Mouse (Mus musculus) E14TG2a.4 (cell line): Measurements from ENCODE around the gene Fgd4.
"Not testable (repeated sequence)": the region's sequence is repeated elsewhere in the genome, so short reads cannot be mapped to it uniquely, and the experiment has no call there.

Experiments used
- H3K27me3 ChIP-seq: 2 replicates; pipeline ENCODE4 v1.6.1; 2014; ENCODE audit warnings: low read length, control low read depth; ENCODE audit not compliant: insufficient read depth
- H3K36me3 ChIP-seq: 2 replicates; pipeline ENCODE4 v1.6.1; 2014; ENCODE audit warnings: low read length, control low read depth; ENCODE audit not compliant: insufficient read depth
- H3K4me1 ChIP-seq: replicated peaks from 2 replicates; pipeline ENCODE4 v1.6.1; 2014; ENCODE audit warnings: low read depth, low read length, control low read depth
- H3K4me3 ChIP-seq: replicated peaks from 2 replicates; pipeline ENCODE4 v1.5.1; 2014; ENCODE audit warnings: mild to moderate bottlenecking, low read length
- H3K9me3 ChIP-seq: 2 replicates; pipeline ENCODE4 v1.6.1; 2014; ENCODE audit warnings: low read length, control low read depth
- CTCF ChIP-seq: conservative IDR thresholded peaks from 2 replicates; pipeline ENCODE4 v1.5.1; 2014; ENCODE audit warnings: low read length
- NANOG ChIP-seq: IDR thresholded peaks from 2 replicates; pipeline ENCODE4 v1.6.1; 2014; ENCODE audit warnings: borderline replicate concordance, low read length, mixed read lengths
- POU5F1 ChIP-seq: IDR thresholded peaks from 2 replicates; pipeline ENCODE4 v1.6.1; 2014; ENCODE audit warnings: low read length, borderline replicate concordance

The Fgd4 gene

DNA sequence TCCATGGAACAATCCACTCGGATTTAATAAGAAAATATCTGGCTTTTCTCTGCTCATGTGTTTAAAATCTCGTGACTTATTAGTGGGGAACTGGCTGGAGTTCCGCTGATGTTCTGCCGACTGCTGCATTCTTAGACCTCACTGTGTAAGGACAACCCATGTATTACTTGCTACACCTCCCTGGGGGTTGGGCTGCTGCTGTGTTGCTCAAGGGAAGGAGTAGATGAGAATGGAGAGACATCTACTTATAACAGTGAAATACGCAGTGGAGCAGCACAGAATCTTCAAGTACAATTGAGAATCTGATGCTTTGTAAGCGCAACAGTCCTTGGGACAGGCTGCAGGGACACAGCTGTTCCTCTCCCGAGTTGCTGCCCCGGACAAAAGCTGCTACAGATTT, 73.1 kb downstream of the Fgd4 start:
- TF ChIP-seq NANOG (no peak), CTCF (no peak), POU5F1 (no peak)
- Histone ChIP-seq H3K4me3 (peak overlapping the region; percentile 57), H3K4me1 (peaks cover 52% of the 10 kb centered on the region), H3K36me3 (no peaks in the 10 kb centered on the region), H3K9me3 (no peaks in the 10 kb centered on the region), H3K27me3 (no peaks in the 10 kb centered on the region)

DNA sequence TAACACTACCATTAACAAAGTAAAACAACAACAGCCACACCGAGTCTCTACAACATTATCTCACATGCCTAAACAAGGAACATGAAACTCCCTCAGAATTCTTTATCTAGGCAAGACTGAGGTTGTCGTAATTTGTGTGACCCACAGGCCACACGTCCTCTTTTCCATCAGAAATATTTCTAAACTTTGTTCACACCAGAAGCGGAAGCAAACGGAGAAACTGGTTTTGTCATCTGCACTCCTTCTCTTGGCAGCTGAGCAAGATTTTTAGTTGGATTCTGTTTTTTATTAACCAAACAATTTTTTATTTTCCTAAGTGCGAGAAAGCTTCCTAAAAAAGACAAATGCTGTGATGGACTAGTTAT, 73.6 kb downstream of the Fgd4 start:
- H3K9me3 ChIP-seq, result no peaks in the 10 kb centered on the region
- peak overlapping the region; percentile 57 for H3K4me3 ChIP-seq
- TF ChIP-seq NANOG (no peak), POU5F1 (no peak), CTCF (no peak)
- no peaks in the 10 kb centered on the region for H3K27me3 ChIP-seq
- H3K36me3 ChIP-seq, result no peaks in the 10 kb centered on the region
- peaks cover 57% of the 10 kb centered on the region for H3K4me1 ChIP-seq

DNA sequence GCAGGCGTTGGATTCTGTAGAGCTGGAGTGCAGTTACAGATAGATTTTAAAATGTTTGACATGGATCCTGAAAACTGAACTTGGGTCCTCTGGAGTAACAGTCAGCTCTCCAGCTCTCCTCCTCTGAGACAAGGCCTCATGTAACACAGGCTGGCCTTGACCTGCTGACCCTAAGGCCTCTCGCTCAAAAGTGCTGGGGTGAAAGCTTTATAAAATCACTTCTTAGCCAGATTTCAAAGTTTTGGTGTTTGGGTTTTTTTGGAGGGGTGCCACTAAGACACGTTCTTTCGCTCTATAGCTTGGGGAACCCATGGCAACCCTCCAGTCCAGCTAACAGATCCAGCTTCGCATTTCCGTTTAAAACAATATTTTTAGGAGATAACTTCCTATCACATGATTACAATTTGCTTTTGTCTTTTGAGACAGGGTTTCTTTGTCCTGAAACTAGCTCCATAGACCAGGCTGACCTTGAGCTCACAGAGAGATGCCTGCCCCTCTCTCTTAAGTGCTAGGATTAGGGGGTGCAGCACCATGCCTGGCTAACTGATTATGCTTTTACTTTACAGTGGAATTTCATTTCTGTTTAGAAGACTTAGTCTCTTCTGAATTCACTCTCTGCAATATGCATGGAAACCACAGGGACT, 74.1 kb downstream of the Fgd4 start:
- no peak for TF ChIP-seq CTCF
- no peak for TF ChIP-seq NANOG
- TF ChIP-seq POU5F1, result no peak
- peak overlapping the region; percentile 57 for H3K4me3 ChIP-seq
- H3K9me3 ChIP-seq, result no peaks in the 10 kb centered on the region
- H3K27me3 ChIP-seq, result no peaks in the 10 kb centered on the region
- no peaks in the 10 kb centered on the region for H3K36me3 ChIP-seq
- H3K4me1 ChIP-seq, result peaks cover 62% of the 10 kb centered on the region

DNA sequence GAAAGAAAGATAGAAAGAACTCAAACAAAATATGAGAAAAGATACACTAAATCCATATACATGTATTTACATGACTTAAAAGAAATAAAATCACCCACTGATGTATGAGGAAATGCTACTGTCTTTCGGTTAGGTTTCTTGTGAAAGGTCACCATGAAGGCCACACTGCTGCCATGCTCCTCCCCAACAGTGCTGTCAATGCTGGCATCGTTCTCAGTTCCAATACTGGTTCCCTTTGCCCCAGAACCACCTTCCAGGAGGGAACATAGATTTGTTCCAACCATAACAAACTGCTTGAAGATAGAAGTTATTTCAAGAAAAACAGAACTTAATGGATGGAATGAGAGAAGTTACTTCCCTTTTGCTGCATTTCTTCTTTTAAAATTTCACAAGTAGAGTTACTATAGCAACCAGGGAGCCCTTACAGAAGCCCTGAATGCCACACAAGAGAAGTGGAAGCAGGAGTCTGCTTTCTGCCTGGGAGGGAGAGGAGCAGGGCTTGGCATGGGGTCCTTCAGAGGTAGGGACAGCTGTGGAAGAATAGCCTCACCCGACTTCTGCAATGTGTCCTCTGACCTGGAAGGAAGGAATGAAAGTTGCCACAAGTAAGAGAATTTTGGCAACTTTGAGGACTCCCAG, 75.0 kb downstream of the Fgd4 start:
- no peak for TF ChIP-seq POU5F1
- no peak for TF ChIP-seq CTCF
- peak overlapping the region; percentile 10; the same call in 1 of the 2 replicates for H3K4me3 ChIP-seq
- H3K36me3 ChIP-seq, result no peaks in the 10 kb centered on the region
- H3K4me1 ChIP-seq, result peaks cover 68% of the 10 kb centered on the region
- no peaks in the 10 kb centered on the region for H3K9me3 ChIP-seq
- no peaks in the 10 kb centered on the region for H3K27me3 ChIP-seq

DNA sequence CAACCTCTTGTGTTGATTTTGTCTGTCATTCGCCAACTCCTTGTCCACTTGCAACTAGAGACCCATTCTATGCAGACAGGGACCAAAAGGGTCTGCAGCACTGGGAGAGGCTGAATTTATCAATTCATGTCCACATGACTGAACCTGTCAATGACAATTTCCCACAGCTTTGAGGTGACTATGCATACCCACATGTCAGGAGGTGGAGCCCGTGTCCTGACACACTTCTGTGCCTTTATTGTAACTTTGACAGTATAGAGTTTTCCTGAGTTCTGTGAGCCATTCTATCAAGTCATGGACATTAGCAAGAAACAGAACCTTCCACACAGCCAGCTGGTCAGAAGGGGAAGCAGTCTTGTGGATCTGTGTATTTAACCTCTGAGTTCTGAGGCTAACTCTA, 76.7 kb downstream of the Fgd4 start:
- Histone ChIP-seq H3K4me3 (0 out of 2 replicates have a peak overlapping the region, but pooled peaks have one; percentile 13), H3K4me1 (peaks cover 71% of the 10 kb centered on the region), H3K9me3 (no peaks in the 10 kb centered on the region), H3K36me3 (no peaks in the 10 kb centered on the region), H3K27me3 (no peaks in the 10 kb centered on the region)
- TF ChIP-seq POU5F1 (no peak), CTCF (no peak), NANOG (no peak)

DNA sequence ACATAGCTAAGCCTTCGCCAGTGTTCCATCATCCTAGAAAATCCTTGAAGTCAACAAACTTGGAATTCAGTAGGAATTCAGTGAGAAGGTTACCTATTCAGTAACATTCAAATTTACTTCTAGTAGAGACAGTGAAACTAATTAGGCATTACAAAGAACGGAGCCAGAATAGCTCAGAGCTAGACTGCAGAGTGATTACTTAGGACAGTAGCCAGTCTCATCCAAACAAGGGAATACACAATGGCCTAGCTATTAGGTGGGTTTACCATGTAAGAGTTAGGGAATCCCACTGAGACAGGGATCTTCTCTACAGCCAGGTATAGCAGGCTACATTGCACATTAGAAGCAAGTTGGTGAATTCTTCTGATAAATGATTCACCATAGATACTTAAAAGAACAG, 77.5 kb downstream of the Fgd4 start:
- TF ChIP-seq NANOG, result peak; percentile 86
- peaks cover 66% of the 10 kb centered on the region for H3K4me1 ChIP-seq
- H3K27me3 ChIP-seq, H3K36me3 ChIP-seq, H3K9me3 ChIP-seq: not testable (repeated sequence)
- 0 out of 2 replicates have a peak overlapping the region, but pooled peaks have one; percentile 27 for H3K4me3 ChIP-seq

DNA sequence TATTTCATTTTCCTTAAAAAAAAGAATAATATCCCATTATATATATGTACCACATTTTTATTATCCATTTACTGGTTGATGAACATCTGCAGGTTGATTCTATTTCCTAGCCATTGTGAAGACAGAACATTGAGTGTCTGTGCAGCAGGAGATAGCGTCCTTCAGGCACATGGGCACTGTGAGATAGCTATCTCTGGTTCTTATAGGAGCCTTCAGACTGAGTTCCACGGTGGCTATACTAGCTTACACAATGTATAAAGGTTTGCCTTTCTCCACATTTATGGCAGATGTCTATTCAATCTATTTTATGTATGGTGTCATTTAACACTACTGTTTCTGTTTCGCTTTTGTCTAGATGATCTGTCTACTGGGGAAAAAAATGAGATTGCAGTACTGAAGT, 98.9 kb downstream of the Fgd4 start:
- TF ChIP-seq POU5F1 (no peak), CTCF (no peak), NANOG (no peak)
- no peaks in the 10 kb centered on the region for H3K27me3 ChIP-seq
- no peak overlapping the region for H3K4me3 ChIP-seq
- H3K9me3 ChIP-seq, result peaks cover 9% of the 10 kb centered on the region
- peaks cover 15% of the 10 kb centered on the region for H3K36me3 ChIP-seq
- peaks cover 1% of the 10 kb centered on the region; the same call in 1 of the 2 replicates for H3K4me1 ChIP-seq

DNA sequence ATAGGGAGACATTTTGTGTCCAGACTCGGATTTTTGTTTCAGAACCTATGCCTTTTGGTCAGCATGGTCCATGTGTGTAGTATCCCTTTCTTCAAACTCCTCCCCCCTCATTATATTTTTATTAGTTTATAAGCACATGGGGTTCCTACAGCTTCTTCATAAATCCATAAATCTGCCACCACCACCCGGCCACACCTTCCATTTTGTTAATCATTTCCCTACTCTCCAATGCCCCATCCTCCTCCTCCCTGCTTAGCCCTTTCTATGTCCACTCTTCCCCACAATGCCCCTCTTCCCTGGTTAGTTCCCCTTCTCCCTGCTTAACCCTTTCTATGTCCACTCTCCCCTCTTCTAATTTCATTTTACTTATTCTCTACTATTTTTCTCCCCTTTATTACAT, 99.4 kb downstream of the Fgd4 start:
- H3K4me1 ChIP-seq, result no peaks in the 10 kb centered on the region
- peaks cover 15% of the 10 kb centered on the region for H3K36me3 ChIP-seq
- H3K27me3 ChIP-seq, result no peaks in the 10 kb centered on the region
- no peak overlapping the region for H3K4me3 ChIP-seq
- H3K9me3 ChIP-seq, result peaks cover 9% of the 10 kb centered on the region
- TF ChIP-seq NANOG (no peak), CTCF (no peak), POU5F1 (no peak)

DNA sequence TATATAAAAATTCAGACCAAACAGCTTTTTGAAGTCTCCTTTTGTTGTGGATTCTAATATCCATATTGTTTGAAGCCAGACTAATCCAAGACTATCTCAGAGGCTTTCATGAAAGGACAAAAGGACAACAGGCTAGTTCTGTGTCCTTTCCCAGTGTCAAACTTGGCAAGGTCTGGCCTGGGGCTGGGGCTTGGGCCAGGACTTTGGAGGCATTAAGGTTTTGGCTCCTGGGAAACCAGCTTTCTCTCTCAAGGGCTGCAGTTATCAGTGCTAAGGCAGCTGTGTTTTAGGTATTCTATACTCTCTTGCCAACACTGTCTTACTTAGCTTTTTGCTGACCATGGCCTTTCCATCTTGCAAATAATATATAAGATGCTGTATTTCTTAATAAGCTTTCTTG, 101.6 kb downstream of the Fgd4 start:
- TF ChIP-seq CTCF (no peak), POU5F1 (no peak), NANOG (no peak)
- H3K4me3 ChIP-seq, result no peak overlapping the region

DNA sequence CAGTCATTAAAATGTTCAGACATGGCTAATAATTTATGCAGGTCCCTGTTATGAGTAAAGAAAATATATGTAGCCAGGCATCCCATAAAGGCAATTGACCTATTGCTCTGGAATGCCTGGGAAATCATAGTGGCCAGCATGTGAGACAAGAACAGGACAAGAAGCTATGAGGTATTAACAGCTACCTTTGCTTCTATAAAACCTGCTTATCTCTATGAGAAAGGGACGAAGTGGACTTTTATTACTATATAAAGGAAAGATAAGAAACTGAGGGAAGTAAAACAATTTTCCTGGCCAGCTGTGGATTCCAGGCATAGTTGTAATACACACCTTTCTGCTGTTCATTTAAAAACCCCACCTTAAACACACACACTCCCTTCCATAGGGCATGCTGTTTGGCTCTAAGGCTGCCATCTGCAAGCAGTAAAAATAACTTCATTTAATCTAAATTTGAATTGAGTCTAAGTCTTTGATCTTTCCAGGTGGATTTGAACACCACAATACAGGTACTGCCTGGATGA, 114.8 kb downstream of the Fgd4 start:
- peaks cover 16% of the 10 kb centered on the region for H3K36me3 ChIP-seq
- no peaks in the 10 kb centered on the region; the same call in 1 of the 2 replicates for H3K4me1 ChIP-seq
- TF ChIP-seq CTCF (no peak), POU5F1 (no peak), NANOG (no peak)

More for the DNA sequence above, 101.6 kb downstream of the Fgd4 start:
- Histone ChIP-seq H3K27me3 (no peaks in the 10 kb centered on the region), H3K36me3 (peaks cover 12% of the 10 kb centered on the region), H3K9me3 (peaks cover 9% of the 10 kb centered on the region), H3K4me1 (no peaks in the 10 kb centered on the region)

More for the DNA sequence above, 114.8 kb downstream of the Fgd4 start:
- H3K9me3 ChIP-seq, result no peaks in the 10 kb centered on the region
- no peak overlapping the region for H3K4me3 ChIP-seq
- no peaks in the 10 kb centered on the region for H3K27me3 ChIP-seq
